Mouse (Mus musculus) testis, adult 2 months (tissue): ENCODE data around the gene Dcaf1.

Source experiments
- CTCF ChIP-seq: fragments of 200-500 bp; IDR thresholded peaks from 2 replicates; pipeline ENCODE4 v1.5.1; 2012; ENCODE audit warnings: low read depth, mild to moderate bottlenecking, inconsistent platforms, low read length, moderate library complexity; ENCODE audit not compliant: control insufficient read depth, insufficient read depth, insufficient replicate concordance
- POLR2A ChIP-seq: fragments of 200-500 bp; IDR thresholded peaks from 2 replicates; pipeline ENCODE4 v1.6.1; 2012; ENCODE audit warnings: low read depth, mild to moderate bottlenecking, inconsistent platforms, low read length, moderate library complexity; ENCODE audit not compliant: control insufficient read depth

- TF ChIP-seq CTCF = no peak
- TF ChIP-seq POLR2A = no peak
Observed at GRCm38 (mm10) chr9:106790831-106791230, 30.8 kb upstream of the Dcaf1 start.
